Mouse (Mus musculus): Measurements from ENCODE around the gene Adam12. TPM values are rescaled to one million over a fixed set of nuclear protein-coding genes. Genes with fewer than 3 reads are reported as not detected.
A peak's percentile ranks its signal among the peaks of the same experiment; 100 is the strongest.

Adam12 gene
- polyA plus RNA-seq, 2 experiments, result 17.0 to 18.1 TPM

- Histone ChIP-seq H3K9ac (ENCODE audit: low read depth, low read length, severe bottlenecking) (no peak overlapping the region), H3K4me2 (replicated peaks; ENCODE audit: low read depth, low read length, severe bottlenecking) (no peak overlapping the region), H3K27ac (replicated peaks; ENCODE audit: low read depth, low read length) (no peak overlapping the region), H3K9me3 (ENCODE audit: control insufficient read depth, low read length) (no peaks in the 10 kb centered on the region), H3K4me3 (replicated peaks; ENCODE audit: low read length) (no peak overlapping the region), H3K4me1 (ENCODE audit: control insufficient read depth, insufficient read depth, low read length) (peaks cover 6% of the 10 kb centered on the region; the same call in 1 of the 2 replicates), H3K36me3 (ENCODE audit: control insufficient read depth, insufficient read depth, low read length) (no peaks in the 10 kb centered on the region), H3K27me3 (ENCODE audit: control insufficient read depth, insufficient read depth, low read length) (no peaks in the 10 kb centered on the region)
- TF ChIP-seq POLR2A (IDR thresholded peaks at IDR 0.05; ENCODE audit: borderline replicate concordance, extremely low read depth, insufficient read depth, insufficient read length), result no peak
- ATAC-seq (ENCODE audit: low FRiP score, low read depth) (no peak), DNase-seq (ENCODE audit: low spot score) (no peak)
- WGBS, result 77% methylated on average over 4 of the region's 4 CpGs
Observed at GRCm38 (mm10) chr7:133959200-133959599, 272.7 kb downstream of the Adam12 start.

DNA sequence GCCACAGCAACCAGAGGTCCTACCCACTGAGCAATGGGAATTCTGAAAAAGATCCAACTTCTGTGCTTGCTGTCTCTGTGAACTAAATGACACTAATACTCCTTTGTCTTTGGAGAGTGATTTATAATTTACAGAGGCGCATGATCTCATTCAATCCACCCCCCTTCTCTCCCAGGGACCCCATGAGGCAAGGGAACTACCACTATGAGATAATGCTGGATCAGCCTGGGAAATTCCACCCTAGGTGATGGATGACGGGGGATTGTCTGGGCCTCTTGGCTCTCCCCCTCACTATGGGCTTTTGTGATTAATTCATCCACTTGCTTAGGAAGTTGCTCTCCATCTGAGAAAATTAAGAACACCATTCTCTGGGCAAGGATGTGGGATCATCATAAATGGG is 274.1 kb downstream of the Adam12 start:
- Histone ChIP-seq H3K9ac (ENCODE audit: low read depth, low read length, severe bottlenecking) (no peak overlapping the region), H3K27me3 (ENCODE audit: control insufficient read depth, insufficient read depth, low read length) (no peaks in the 10 kb centered on the region), H3K4me3 (replicated peaks; ENCODE audit: low read length) (no peak overlapping the region), H3K36me3 (ENCODE audit: control insufficient read depth, insufficient read depth, low read length) (no peaks in the 10 kb centered on the region), H3K4me1 (ENCODE audit: control insufficient read depth, insufficient read depth, low read length) (no peaks in the 10 kb centered on the region), H3K27ac (replicated peaks; ENCODE audit: low read depth, low read length) (no peak overlapping the region), H3K9me3 (ENCODE audit: control insufficient read depth, low read length) (no peaks in the 10 kb centered on the region), H3K4me2 (replicated peaks; ENCODE audit: low read depth, low read length, severe bottlenecking) (no peak overlapping the region)
- WGBS, result 87% methylated on average over 2 of the region's 2 CpGs
- TF ChIP-seq POLR2A (IDR thresholded peaks at IDR 0.05; ENCODE audit: borderline replicate concordance, extremely low read depth, insufficient read depth, insufficient read length), result no peak
- DNase-seq (ENCODE audit: low spot score) (peak; percentile 62), ATAC-seq (ENCODE audit: low FRiP score, low read depth) (no peak)

GRCm38 (mm10) chr7:133954111-133955091 is 277.5 kb downstream of the Adam12 start:
- DNase-seq (ENCODE audit: low spot score), result no peak
- Histone ChIP-seq H3K27ac (replicated peaks; ENCODE audit: low read depth, low read length) (no peak overlapping the region), H3K27me3 (ENCODE audit: control insufficient read depth, insufficient read depth, low read length) (no peaks in the 10 kb centered on the region), H3K9me3 (ENCODE audit: control insufficient read depth, low read length) (no peaks in the 10 kb centered on the region), H3K4me2 (replicated peaks; ENCODE audit: low read depth, low read length, severe bottlenecking) (no peak overlapping the region), H3K4me1 (ENCODE audit: control insufficient read depth, insufficient read depth, low read length) (no peaks in the 10 kb centered on the region), H3K4me3 (replicated peaks; ENCODE audit: low read length) (no peak overlapping the region), H3K9ac (ENCODE audit: low read depth, low read length, severe bottlenecking) (no peak overlapping the region), H3K36me3 (ENCODE audit: control insufficient read depth, insufficient read depth, low read length) (no peaks in the 10 kb centered on the region)
- ATAC-seq (ENCODE audit: low FRiP score, low read depth), result no peak
- TF ChIP-seq POLR2A (IDR thresholded peaks at IDR 0.05; ENCODE audit: borderline replicate concordance, extremely low read depth, insufficient read depth, insufficient read length), result no peak
- WGBS, result 40% methylated on average over 9 of the region's 9 CpGs

DNA sequence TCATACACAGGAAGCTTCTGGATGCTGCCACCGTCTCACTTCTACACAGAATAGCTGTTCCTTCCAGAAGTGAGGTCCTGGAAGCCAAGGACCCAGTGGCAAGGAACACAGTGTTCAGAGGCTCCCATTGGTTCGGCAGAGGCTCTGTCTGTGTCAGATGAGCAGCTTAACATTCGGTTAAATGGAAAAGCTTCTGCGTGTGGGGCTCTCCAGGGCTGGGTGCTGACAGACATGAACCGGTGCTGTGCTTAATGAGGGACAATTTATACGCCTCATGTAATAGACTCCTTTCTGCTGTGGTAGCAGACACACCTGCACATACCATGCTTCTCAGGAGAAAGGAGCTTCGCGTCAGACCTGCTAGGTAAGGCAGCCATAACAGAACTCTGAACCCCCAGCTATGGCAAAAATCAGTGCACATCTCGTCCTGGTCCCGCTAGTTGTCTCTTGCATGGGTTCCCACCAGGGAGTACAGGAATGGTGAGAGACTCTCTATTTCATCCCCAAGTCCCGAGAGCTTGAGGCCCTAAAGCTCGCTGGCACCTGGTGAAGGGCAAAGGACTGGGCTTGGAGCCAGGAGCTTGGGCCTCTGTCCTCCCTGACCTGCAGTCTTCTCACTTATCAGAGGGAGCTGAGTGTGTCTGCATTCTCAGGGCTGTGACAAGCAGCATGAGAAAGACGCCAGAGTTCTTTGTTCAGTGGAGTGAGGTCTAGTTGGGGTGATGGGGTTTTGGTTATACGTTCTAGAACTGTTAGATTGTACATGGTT is 280.0 kb downstream of the Adam12 start:
- TF ChIP-seq POLR2A (IDR thresholded peaks at IDR 0.05; ENCODE audit: borderline replicate concordance, extremely low read depth, insufficient read depth, insufficient read length), result no peak
- no peaks in the 10 kb centered on the region for H3K9me3 ChIP-seq (ENCODE audit: control insufficient read depth, low read length)
- no peaks in the 10 kb centered on the region for H3K4me1 ChIP-seq (ENCODE audit: control insufficient read depth, insufficient read depth, low read length)
- no peak overlapping the region for H3K4me3 ChIP-seq (replicated peaks; ENCODE audit: low read length)
- DNase-seq (ENCODE audit: low spot score), result no peak
- ATAC-seq (ENCODE audit: low FRiP score, low read depth), result no peak
- H3K27me3 ChIP-seq (ENCODE audit: control insufficient read depth, insufficient read depth, low read length), result no peaks in the 10 kb centered on the region
- no peaks in the 10 kb centered on the region for H3K36me3 ChIP-seq (ENCODE audit: control insufficient read depth, insufficient read depth, low read length)
- WGBS, result 71% methylated on average over 14 of the region's 14 CpGs
- no peak overlapping the region for H3K9ac ChIP-seq (ENCODE audit: low read depth, low read length, severe bottlenecking)
- H3K4me2 ChIP-seq (replicated peaks; ENCODE audit: low read depth, low read length, severe bottlenecking), result no peak overlapping the region
- H3K27ac ChIP-seq (replicated peaks; ENCODE audit: low read depth, low read length), result no peak overlapping the region

GRCm38 (mm10) chr7:133947360-133947759 is 284.6 kb downstream of the Adam12 start:
- H3K4me3 ChIP-seq (replicated peaks; ENCODE audit: low read length), result no peak overlapping the region
- H3K27ac ChIP-seq (replicated peaks; ENCODE audit: low read depth, low read length), result no peak overlapping the region
- H3K9me3 ChIP-seq (ENCODE audit: control insufficient read depth, low read length), result no peaks in the 10 kb centered on the region
- no peak for TF ChIP-seq POLR2A (IDR thresholded peaks at IDR 0.05; ENCODE audit: borderline replicate concordance, extremely low read depth, insufficient read depth, insufficient read length)
- DNase-seq (ENCODE audit: low spot score) (no peak), ATAC-seq (ENCODE audit: low FRiP score, low read depth) (no peak)
- H3K36me3 ChIP-seq (ENCODE audit: control insufficient read depth, insufficient read depth, low read length), result no peaks in the 10 kb centered on the region
- no peaks in the 10 kb centered on the region for H3K27me3 ChIP-seq (ENCODE audit: control insufficient read depth, insufficient read depth, low read length)
- WGBS, result 77% methylated on average over 2 of the region's 2 CpGs
- no peaks in the 10 kb centered on the region for H3K4me1 ChIP-seq (ENCODE audit: control insufficient read depth, insufficient read depth, low read length)
- no peak overlapping the region for H3K9ac ChIP-seq (ENCODE audit: low read depth, low read length, severe bottlenecking)
- no peak overlapping the region for H3K4me2 ChIP-seq (replicated peaks; ENCODE audit: low read depth, low read length, severe bottlenecking)

Measured in limb, embryonic 14.5 days (tissue).